Mouse (Mus musculus): ENCODE results near the gene Gm11596. TPM values are rescaled to one million over a fixed set of nuclear protein-coding genes. Genes with fewer than 3 reads are reported as not detected.
"Not testable (repeated sequence)": the region's sequence is repeated elsewhere in the genome, so short reads cannot be mapped to it uniquely, and the experiment has no call there.

The Gm11596 gene
- polyA plus RNA-seq, 1 experiment from 2014 or later = not detected

GRCm38 (mm10) chr11:99780604-99781003 is 12.7 kb downstream of the Gm11596 start, which contains the start of gene Krtap4-8:
Gene Krtap4-8, minus strand, starts transcription at chr11:99780704.
- ATAC-seq = no peak
- DNase-seq = no peak
- Histone ChIP-seq H3K4me3 (ENCODE audit: low read depth, low read length) (no peak within 1 kb of the TSS), H3K36me3 (replicated peaks; ENCODE audit: insufficient read depth, low read length) (no peaks in the 10 kb centered on the region), H3K4me2 (ENCODE audit: low read depth, low read length) (no peak within 1 kb of the TSS), H3K9ac (replicated peaks) (no peak within 1 kb of the TSS), H3K9me3 (ENCODE audit: low read length) (no peaks in the 10 kb centered on the region), H3K27ac (ENCODE audit: low read depth) (no peak within 1 kb of the TSS), H3K27me3 (ENCODE audit: insufficient read depth, low read length) (no peaks in the 10 kb centered on the region), H3K4me1 (ENCODE audit: insufficient read depth) (no peaks in the 10 kb centered on the region)
- TF ChIP-seq CTCF (IDR thresholded peaks at IDR 0.05; ENCODE audit: low read depth) (no peak), EP300 (IDR thresholded peaks at IDR 0.05; ENCODE audit: low read depth) (no peak)
- 85% methylated on average over 2 of the region's 2 CpGs for WGBS (ENCODE audit: insufficient replicate concordance)

- ATAC-seq (no peak), DNase-seq (no peak)
- no peaks in the 10 kb centered on the region for H3K4me1 ChIP-seq (ENCODE audit: insufficient read depth)
- H3K4me2 ChIP-seq (ENCODE audit: low read depth, low read length) = no peak overlapping the region
- no peak overlapping the region for H3K9ac ChIP-seq (replicated peaks)
- H3K27me3 ChIP-seq (ENCODE audit: insufficient read depth, low read length) = no peaks in the 10 kb centered on the region
- 69% methylated on average over 7 of the region's 7 CpGs for WGBS (ENCODE audit: insufficient replicate concordance)
- H3K4me3 ChIP-seq (ENCODE audit: low read depth, low read length) = no peak overlapping the region
- H3K36me3 ChIP-seq (replicated peaks; ENCODE audit: insufficient read depth, low read length) = no peaks in the 10 kb centered on the region
- TF ChIP-seq CTCF (IDR thresholded peaks at IDR 0.05; ENCODE audit: low read depth) = no peak
- no peak for TF ChIP-seq EP300 (IDR thresholded peaks at IDR 0.05; ENCODE audit: low read depth)
- H3K27ac ChIP-seq (ENCODE audit: low read depth) = no peak overlapping the region
- no peaks in the 10 kb centered on the region for H3K9me3 ChIP-seq (ENCODE audit: low read length)
Measured at GRCm38 (mm10) chr11:99778401-99778800, 14.9 kb downstream of the Gm11596 start.

- not testable (repeated sequence) for H3K4me1 ChIP-seq (ENCODE audit: insufficient read depth); DNase-seq; H3K36me3 ChIP-seq (replicated peaks; ENCODE audit: insufficient read depth, low read length); H3K4me3 ChIP-seq (ENCODE audit: low read depth, low read length); H3K27me3 ChIP-seq (ENCODE audit: insufficient read depth, low read length); H3K27ac ChIP-seq (ENCODE audit: low read depth); H3K9me3 ChIP-seq (ENCODE audit: low read length); H3K9ac ChIP-seq (replicated peaks); H3K4me2 ChIP-seq (ENCODE audit: low read depth, low read length); ATAC-seq
Measured at GRCm38 (mm10) chr11:99772813-99773212, 20.5 kb downstream of the Gm11596 start, which contains the start of gene Gm11595. Gene Gm11595, minus strand, starts transcription at chr11:99772913.

- Histone ChIP-seq H3K4me1 (ENCODE audit: insufficient read depth) (no peaks in the 10 kb centered on the region), H3K9ac (replicated peaks) (no peak overlapping the region), H3K9me3 (ENCODE audit: low read length) (no peaks in the 10 kb centered on the region), H3K4me3 (ENCODE audit: low read depth, low read length) (no peak overlapping the region), H3K4me2 (ENCODE audit: low read depth, low read length) (no peak overlapping the region), H3K27ac (ENCODE audit: low read depth) (no peak overlapping the region), H3K27me3 (ENCODE audit: insufficient read depth, low read length) (no peaks in the 10 kb centered on the region), H3K36me3 (replicated peaks; ENCODE audit: insufficient read depth, low read length) (no peaks in the 10 kb centered on the region)
- WGBS (ENCODE audit: insufficient replicate concordance) = 61% methylated on average over 2 of the region's 2 CpGs
- TF ChIP-seq EP300 (IDR thresholded peaks at IDR 0.05; ENCODE audit: low read depth) = no peak
- no peak for TF ChIP-seq CTCF (IDR thresholded peaks at IDR 0.05; ENCODE audit: low read depth)
- DNase-seq = no peak
- ATAC-seq = no peak
Measured at GRCm38 (mm10) chr11:99768410-99768809, 24.9 kb downstream of the Gm11596 start.

GRCm38 (mm10) chr11:99758877-99759276 is 34.4 kb downstream of the Gm11596 start:
- TF ChIP-seq CTCF (IDR thresholded peaks at IDR 0.05; ENCODE audit: low read depth) (no peak), EP300 (IDR thresholded peaks at IDR 0.05; ENCODE audit: low read depth) (no peak)
- WGBS (ENCODE audit: insufficient replicate concordance) = 65% methylated on average over 1 of the region's 1 CpGs

GRCm38 (mm10) chr11:99743985-99744384 is 49.3 kb downstream of the Gm11596 start:
- no peak overlapping the region for H3K9ac ChIP-seq (replicated peaks)
- no peak for ATAC-seq
- no peaks in the 10 kb centered on the region for H3K36me3 ChIP-seq (replicated peaks; ENCODE audit: insufficient read depth, low read length)
- no peaks in the 10 kb centered on the region for H3K9me3 ChIP-seq (ENCODE audit: low read length)
- no peak for DNase-seq
- no peak overlapping the region for H3K4me3 ChIP-seq (ENCODE audit: low read depth, low read length)
- H3K4me2 ChIP-seq (ENCODE audit: low read depth, low read length) = no peak overlapping the region
- WGBS (ENCODE audit: insufficient replicate concordance) = 62% methylated on average over 3 of the region's 3 CpGs
- H3K27me3 ChIP-seq (ENCODE audit: insufficient read depth, low read length) = no peaks in the 10 kb centered on the region
- TF ChIP-seq CTCF (IDR thresholded peaks at IDR 0.05; ENCODE audit: low read depth) (no peak), EP300 (IDR thresholded peaks at IDR 0.05; ENCODE audit: low read depth) (no peak)
- no peak overlapping the region for H3K27ac ChIP-seq (ENCODE audit: low read depth)
- H3K4me1 ChIP-seq (ENCODE audit: insufficient read depth) = no peaks in the 10 kb centered on the region

More at GRCm38 (mm10) chr11:99758877-99759276, 34.4 kb downstream of the Gm11596 start:
- Histone ChIP-seq H3K27ac (ENCODE audit: low read depth) (no peak overlapping the region), H3K9me3 (ENCODE audit: low read length) (no peaks in the 10 kb centered on the region), H3K4me1 (ENCODE audit: insufficient read depth) (no peaks in the 10 kb centered on the region), H3K36me3 (replicated peaks; ENCODE audit: insufficient read depth, low read length) (no peaks in the 10 kb centered on the region), H3K4me2 (ENCODE audit: low read depth, low read length) (no peak overlapping the region), H3K4me3 (ENCODE audit: low read depth, low read length) (no peak overlapping the region), H3K9ac (replicated peaks) (no peak overlapping the region), H3K27me3 (ENCODE audit: insufficient read depth, low read length) (no peaks in the 10 kb centered on the region)
- DNase-seq (no peak), ATAC-seq (no peak)

Other genes starting within 250 kb of the Gm11596 start
- gene Krtap3-3, start 242.6 kb downstream of the Gm11596 start, polyA plus RNA-seq (2015; fragmentation: Nextera tagmentation; extraction: Ambion mirVana) = not detected in 2 replicates
- not detected in 2 replicates for gene Krtap3-2, start 236.6 kb downstream of the Gm11596 start, polyA plus RNA-seq (2015; fragmentation: Nextera tagmentation; extraction: Ambion mirVana)
- gene Gm11939, start 234.0 kb downstream of the Gm11596 start, polyA plus RNA-seq (2015; fragmentation: Nextera tagmentation; extraction: Ambion mirVana) = not detected in 2 replicates
- not detected in 2 replicates for gene Krtap3-1, start 226.8 kb downstream of the Gm11596 start, polyA plus RNA-seq (2015; fragmentation: Nextera tagmentation; extraction: Ambion mirVana)
- not detected in 2 replicates for gene Krtap1-5, start 212.5 kb downstream of the Gm11596 start, polyA plus RNA-seq (2015; fragmentation: Nextera tagmentation; extraction: Ambion mirVana)
- gene Krtap1-4, start 209.8 kb downstream of the Gm11596 start, polyA plus RNA-seq (2015; fragmentation: Nextera tagmentation; extraction: Ambion mirVana) = not detected in 2 replicates
- gene Krtap1-3, start 202.1 kb downstream of the Gm11596 start, polyA plus RNA-seq (2015; fragmentation: Nextera tagmentation; extraction: Ambion mirVana) = not detected in 2 replicates
- not detected in 2 replicates for gene Krtap9-3, start 195.4 kb downstream of the Gm11596 start, polyA plus RNA-seq (2015; fragmentation: Nextera tagmentation; extraction: Ambion mirVana)
- gene Gm11938, start 190.2 kb downstream of the Gm11596 start, polyA plus RNA-seq (2015; fragmentation: Nextera tagmentation; extraction: Ambion mirVana) = not detected in 2 replicates
- gene Gm11937, start 183.3 kb downstream of the Gm11596 start, polyA plus RNA-seq (2015; fragmentation: Nextera tagmentation; extraction: Ambion mirVana) = not detected in 2 replicates
- gene Krtap2-4, start 178.6 kb downstream of the Gm11596 start, polyA plus RNA-seq (2015; fragmentation: Nextera tagmentation; extraction: Ambion mirVana) = not detected in 2 replicates
- not detected in 2 replicates for gene Gm11562, start 173.0 kb downstream of the Gm11596 start, polyA plus RNA-seq (2015; fragmentation: Nextera tagmentation; extraction: Ambion mirVana)
- not detected in 2 replicates for gene Krtap4-1, start 165.2 kb downstream of the Gm11596 start, polyA plus RNA-seq (2015; fragmentation: Nextera tagmentation; extraction: Ambion mirVana)
- not detected in 2 replicates for gene Krtap4-2, start 158.4 kb downstream of the Gm11596 start, polyA plus RNA-seq (2015; fragmentation: Nextera tagmentation; extraction: Ambion mirVana)
- gene Krtap4-7, start 149.4 kb downstream of the Gm11596 start, polyA plus RNA-seq (2015; fragmentation: Nextera tagmentation; extraction: Ambion mirVana) = not detected in 2 replicates
- gene Gm11555, start 143.2 kb downstream of the Gm11596 start, polyA plus RNA-seq (2015; fragmentation: Nextera tagmentation; extraction: Ambion mirVana) = not detected in 2 replicates
- gene Gm11563, start 134.5 kb downstream of the Gm11596 start, polyA plus RNA-seq (2015; fragmentation: Nextera tagmentation; extraction: Ambion mirVana) = not detected in 2 replicates
- not detected in 2 replicates for gene Krtap4-6, start 127.5 kb downstream of the Gm11596 start, polyA plus RNA-seq (2015; fragmentation: Nextera tagmentation; extraction: Ambion mirVana)
- not detected in 2 replicates for gene Gm14190, start 102.7 kb downstream of the Gm11596 start, polyA plus RNA-seq (2015; fragmentation: Nextera tagmentation; extraction: Ambion mirVana)
- not detected in 2 replicates for gene Gm14180, start 59.2 kb downstream of the Gm11596 start, polyA plus RNA-seq (2015; fragmentation: Nextera tagmentation; extraction: Ambion mirVana)
- not detected in 2 replicates for gene Gm11595, start 20.6 kb downstream of the Gm11596 start, polyA plus RNA-seq (2015; fragmentation: Nextera tagmentation; extraction: Ambion mirVana)
- gene Krtap4-8, start 12.8 kb downstream of the Gm11596 start, polyA plus RNA-seq (2015; fragmentation: Nextera tagmentation; extraction: Ambion mirVana) = not detected in 2 replicates
- not detected in 2 replicates for gene Krtap4-9, start 8.3 kb downstream of the Gm11596 start, polyA plus RNA-seq (2015; fragmentation: Nextera tagmentation; extraction: Ambion mirVana)
- gene Gm11569, start 5.5 kb upstream of the Gm11596 start, polyA plus RNA-seq (2015; fragmentation: Nextera tagmentation; extraction: Ambion mirVana) = not detected in 2 replicates
- gene Gm11554, start 11.0 kb upstream of the Gm11596 start, polyA plus RNA-seq (2015; fragmentation: Nextera tagmentation; extraction: Ambion mirVana) = not detected in 2 replicates
- gene Krtap4-13, start 16.4 kb upstream of the Gm11596 start, polyA plus RNA-seq (2015; fragmentation: Nextera tagmentation; extraction: Ambion mirVana) = not detected in 2 replicates
- not detected in 2 replicates for gene Gm11564, start 22.2 kb upstream of the Gm11596 start, polyA plus RNA-seq (2015; fragmentation: Nextera tagmentation; extraction: Ambion mirVana)
- gene 2300003K06Rik, start 44.6 kb upstream of the Gm11596 start, polyA plus RNA-seq (2015; fragmentation: Nextera tagmentation; extraction: Ambion mirVana) = not detected in 2 replicates
- gene Krtap4-16, start 58.1 kb upstream of the Gm11596 start, polyA plus RNA-seq (2015; fragmentation: Nextera tagmentation; extraction: Ambion mirVana) = not detected in 2 replicates
- not detected in 2 replicates for gene Gm11568, start 64.5 kb upstream of the Gm11596 start, polyA plus RNA-seq (2015; fragmentation: Nextera tagmentation; extraction: Ambion mirVana)
- not detected in 2 replicates for gene Gm11559, start 71.0 kb upstream of the Gm11596 start, polyA plus RNA-seq (2015; fragmentation: Nextera tagmentation; extraction: Ambion mirVana)
- not detected in 2 replicates for gene Krtap9-1, start 79.9 kb upstream of the Gm11596 start, polyA plus RNA-seq (2015; fragmentation: Nextera tagmentation; extraction: Ambion mirVana)
- not detected in 2 replicates for gene Gm11567, start 85.7 kb upstream of the Gm11596 start, polyA plus RNA-seq (2015; fragmentation: Nextera tagmentation; extraction: Ambion mirVana)
- gene Krtap31-1, start 114.5 kb upstream of the Gm11596 start, polyA plus RNA-seq (2015; fragmentation: Nextera tagmentation; extraction: Ambion mirVana) = not detected in 2 replicates
- not detected in 2 replicates for gene Gm11565, start 121.3 kb upstream of the Gm11596 start, polyA plus RNA-seq (2015; fragmentation: Nextera tagmentation; extraction: Ambion mirVana)
- gene Krtap31-2, start 142.8 kb upstream of the Gm11596 start, polyA plus RNA-seq (2015; fragmentation: Nextera tagmentation; extraction: Ambion mirVana) = not detected in 2 replicates
- gene Krtap9-5, start 155.0 kb upstream of the Gm11596 start, polyA plus RNA-seq (2015; fragmentation: Nextera tagmentation; extraction: Ambion mirVana) = not detected in 2 replicates
- gene Krtap29-1, start 185.6 kb upstream of the Gm11596 start, polyA plus RNA-seq (2015; fragmentation: Nextera tagmentation; extraction: Ambion mirVana) = not detected in 2 replicates
- gene Krtap16-1, start 193.1 kb upstream of the Gm11596 start, polyA plus RNA-seq (2015; fragmentation: Nextera tagmentation; extraction: Ambion mirVana) = not detected in 2 replicates
- not detected in 2 replicates for gene Krtap17-1, start 200.5 kb upstream of the Gm11596 start, polyA plus RNA-seq (2015; fragmentation: Nextera tagmentation; extraction: Ambion mirVana)
- not detected in 2 replicates for gene Krt33a, start 222.7 kb upstream of the Gm11596 start, polyA plus RNA-seq (2015; fragmentation: Nextera tagmentation; extraction: Ambion mirVana)
- not detected in 2 replicates for gene Krt33b, start 236.4 kb upstream of the Gm11596 start, polyA plus RNA-seq (2015; fragmentation: Nextera tagmentation; extraction: Ambion mirVana)
- gene Krt34, start 248.1 kb upstream of the Gm11596 start, polyA plus RNA-seq (2015; fragmentation: Nextera tagmentation; extraction: Ambion mirVana) = not detected in 2 replicates

All from liver, postnatal 0 days (tissue).